Mouse (Mus musculus): ENCODE results near the gene 1700109H08Rik.
"Not testable (repeated sequence)": the region's sequence is repeated elsewhere in the genome, so short reads cannot be mapped to it uniquely, and the experiment has no call there.

1700109H08Rik gene

DNA sequence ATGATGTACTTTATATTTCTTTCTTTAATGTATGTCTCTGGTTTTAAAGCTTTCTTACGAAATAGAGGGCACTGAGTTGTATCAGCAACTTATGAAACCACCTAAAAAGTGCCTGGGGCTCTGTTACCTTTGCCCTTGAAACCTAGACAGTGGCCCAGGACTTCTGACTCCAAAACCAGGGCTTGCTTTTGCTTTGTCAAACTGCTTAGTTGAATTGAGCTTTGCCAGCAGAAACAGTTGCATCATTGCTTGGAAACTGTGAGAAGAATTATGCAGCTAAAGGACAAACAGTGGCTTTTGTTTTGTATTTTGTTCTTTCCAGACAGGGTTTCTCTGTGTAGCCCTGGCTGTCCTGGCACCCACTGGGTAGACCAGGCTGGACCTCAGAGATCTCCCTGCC is 28.9 kb downstream of the 1700109H08Rik start:
- DNase-seq (ENCODE audit: low read depth) = no peak

DNA sequence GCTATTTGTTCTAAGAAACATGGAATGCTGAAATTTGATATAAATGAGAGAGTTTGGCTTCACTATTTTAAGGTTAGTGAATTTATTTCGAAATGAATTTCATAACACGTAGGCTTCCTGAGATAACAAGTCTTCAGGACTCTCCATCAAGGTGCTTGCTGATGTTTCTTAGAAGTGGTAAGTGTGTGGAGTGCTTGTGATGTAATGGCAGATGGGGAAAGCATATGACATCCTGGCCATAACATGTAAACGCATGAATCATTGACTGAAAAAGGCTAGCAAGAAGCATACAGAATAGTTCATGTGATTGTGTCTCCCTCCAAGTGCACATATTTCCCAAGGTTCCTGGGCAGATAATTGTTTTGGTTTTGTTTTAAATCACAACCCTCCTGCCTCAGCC is 29.4 kb downstream of the 1700109H08Rik start:
- DNase-seq (ENCODE audit: low read depth) = no peak

DNA sequence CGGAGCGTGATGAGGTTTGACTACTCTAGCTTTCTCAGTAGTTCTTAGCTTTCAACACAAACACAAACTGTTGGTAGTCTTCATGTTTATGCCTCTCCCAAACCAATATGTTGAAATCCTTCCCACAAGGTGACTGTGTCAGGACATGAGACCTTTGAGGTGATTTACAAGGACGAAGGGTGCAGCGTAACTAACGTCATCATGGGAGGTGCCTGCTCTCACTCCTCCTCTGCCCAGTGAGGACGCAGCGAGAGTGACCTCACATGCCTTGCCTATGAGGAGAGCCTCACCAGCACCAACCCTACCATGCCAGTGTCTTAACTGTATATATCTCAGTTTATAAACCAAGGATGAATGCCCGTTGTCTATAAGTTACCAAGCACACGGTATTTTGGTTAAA is 35.7 kb downstream of the 1700109H08Rik start:
- no peak for DNase-seq (ENCODE audit: low read depth)

DNA sequence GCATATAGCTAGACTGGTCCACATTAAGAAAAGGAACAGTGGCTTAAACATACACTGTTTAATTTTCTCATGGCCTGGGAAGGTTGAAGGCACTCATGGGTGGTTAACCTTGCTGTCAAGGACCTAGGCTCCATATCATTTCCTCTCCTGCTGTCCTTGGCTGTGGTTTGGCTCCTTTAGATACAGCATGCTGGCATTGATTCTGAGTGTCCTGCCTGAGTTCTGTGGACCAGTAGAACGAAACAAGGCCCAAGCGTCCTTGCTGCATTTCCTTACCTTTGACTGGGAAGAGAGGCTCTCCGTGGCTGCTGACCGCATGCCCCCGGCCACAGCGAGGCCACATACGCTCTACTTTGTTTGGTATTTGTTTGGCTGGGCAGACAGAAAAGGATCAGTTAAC is 37.9 kb downstream of the 1700109H08Rik start:
- no peak for DNase-seq (ENCODE audit: low read depth)

DNA sequence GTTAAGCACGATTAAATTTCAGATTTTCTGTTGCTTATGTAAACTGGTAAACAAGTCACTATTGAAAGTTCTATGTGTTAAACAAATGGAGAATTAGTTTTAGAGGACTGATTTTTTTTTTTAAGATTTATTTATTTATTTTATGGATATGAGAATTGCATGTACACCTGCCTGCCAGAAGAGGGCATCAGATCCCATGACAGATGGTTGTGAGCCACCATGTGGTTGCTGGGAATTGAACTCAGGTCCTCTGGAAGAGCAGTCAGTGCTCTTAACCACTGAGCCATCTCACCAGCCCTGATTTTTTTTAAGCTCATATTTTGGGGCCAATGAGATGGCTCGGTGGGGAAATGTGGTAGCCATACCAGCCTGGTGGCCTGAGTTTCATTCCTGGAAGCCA is 40.5 kb downstream of the 1700109H08Rik start:
- DNase-seq (ENCODE audit: low read depth) = not testable (repeated sequence)

DNA sequence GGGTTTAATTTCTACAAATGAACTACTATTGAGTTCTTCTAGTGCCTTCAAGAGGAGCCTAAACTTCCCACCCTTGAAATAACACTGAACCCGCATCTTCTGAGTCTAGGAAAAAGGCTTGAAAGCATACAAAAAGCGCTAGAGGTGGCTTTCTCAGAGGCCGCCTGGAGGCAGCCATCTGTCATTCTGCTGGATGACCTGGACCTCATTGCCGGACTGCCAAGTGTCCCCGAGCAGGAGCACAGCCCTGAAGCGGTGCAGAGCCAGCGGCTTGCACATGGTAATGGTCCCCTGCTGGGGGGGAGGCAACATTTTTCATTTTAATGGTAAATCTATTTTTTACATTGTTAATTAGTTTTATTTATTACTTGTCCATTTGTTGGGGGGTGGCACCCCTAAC is 49.1 kb downstream of the 1700109H08Rik start:
- no peak for DNase-seq (ENCODE audit: low read depth)

DNA sequence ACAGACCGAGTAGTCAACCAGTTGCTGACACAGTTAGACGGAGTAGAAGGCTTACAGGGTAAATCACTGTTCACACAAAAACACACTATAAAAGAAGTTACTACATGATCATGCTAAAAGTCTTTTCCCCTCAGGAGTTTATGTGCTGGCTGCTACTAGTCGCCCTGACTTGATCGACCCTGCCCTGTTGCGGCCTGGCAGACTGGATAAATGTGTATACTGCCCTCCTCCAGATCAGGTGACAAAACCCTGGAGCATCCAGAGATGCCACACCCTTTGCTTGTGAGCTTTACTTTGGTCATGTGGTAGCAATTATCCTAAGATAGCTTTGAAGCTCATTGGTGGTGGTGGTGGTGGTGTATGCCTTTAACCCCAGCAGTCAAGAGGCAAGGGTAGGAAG is 58.7 kb downstream of the 1700109H08Rik start:
- no peak for DNase-seq (ENCODE audit: low read depth)

DNA sequence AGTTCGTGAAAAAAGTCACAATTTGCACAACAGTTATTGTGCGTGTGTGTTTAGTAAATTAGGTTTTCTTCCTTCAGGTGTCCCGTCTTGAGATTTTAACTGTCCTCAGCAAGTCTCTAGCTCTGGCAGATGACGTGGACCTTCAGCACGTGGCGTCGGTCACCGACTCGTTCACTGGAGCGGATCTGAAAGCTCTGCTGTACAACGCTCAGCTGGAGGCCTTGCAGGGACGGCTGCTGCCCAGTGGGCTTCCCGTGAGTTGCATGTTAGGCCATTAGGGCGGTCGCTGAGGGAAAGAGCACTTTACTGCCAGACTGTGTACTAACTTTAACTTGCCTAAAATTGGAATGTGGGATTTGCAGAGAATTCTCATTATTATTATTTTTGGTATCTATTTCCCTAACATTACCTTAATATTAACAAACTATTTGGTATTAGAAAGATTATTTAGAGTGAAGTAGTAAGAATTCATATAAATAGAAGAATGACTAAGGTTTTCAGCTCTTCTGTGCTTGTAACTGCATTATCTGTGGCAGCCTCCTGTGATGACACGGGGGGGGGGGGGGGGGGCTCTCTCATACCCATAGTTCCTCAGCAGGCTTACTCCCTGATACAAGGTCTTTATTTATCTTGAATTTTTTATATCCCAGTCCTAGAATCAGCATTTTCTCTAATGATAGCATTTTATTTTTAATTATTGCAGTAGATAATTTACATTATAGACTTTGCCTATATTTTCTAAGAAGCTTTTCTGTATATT is 60.3 kb downstream of the 1700109H08Rik start:
- no peak for DNase-seq (ENCODE audit: low read depth)

DNA sequence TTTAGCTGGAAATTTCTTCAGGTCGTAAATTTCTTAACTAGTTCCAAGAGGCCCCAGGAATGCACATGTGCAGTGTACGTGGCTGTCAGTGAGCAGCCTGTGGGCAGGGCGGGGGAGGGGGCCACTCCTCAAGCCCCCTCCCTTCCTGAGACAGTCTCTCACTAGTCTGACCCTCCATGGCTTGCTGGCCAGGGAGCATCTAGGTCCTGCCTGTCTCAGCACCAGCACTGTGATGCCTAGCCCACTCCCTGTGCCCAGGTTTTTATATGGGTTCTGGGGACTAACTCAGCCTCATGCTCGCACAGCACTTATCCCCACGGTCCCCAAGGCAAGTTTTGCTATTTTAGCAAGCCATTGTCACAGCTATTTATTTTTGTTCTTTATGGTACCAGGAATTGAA is 60.9 kb downstream of the 1700109H08Rik start:
- no peak for DNase-seq (ENCODE audit: low read depth)

DNA sequence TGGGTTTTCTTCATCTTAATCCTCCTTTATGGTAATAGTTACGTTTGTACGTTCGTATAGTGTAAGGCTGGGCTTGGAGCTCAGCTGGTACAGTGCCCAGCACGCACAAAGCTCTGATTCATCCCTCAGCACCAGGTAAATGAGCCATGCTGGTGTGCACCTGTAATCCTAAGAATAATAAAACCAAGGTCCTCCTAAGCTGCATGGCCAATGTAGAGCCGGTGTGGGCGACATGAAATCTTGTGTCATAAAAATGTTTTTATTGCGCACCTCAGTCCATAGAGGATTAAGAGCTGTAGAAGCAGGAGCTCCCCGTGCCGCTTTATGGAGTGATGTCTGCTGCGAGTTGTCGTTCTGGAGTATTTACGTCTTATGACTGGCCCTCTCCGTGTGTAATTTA is 61.9 kb downstream of the 1700109H08Rik start:
- DNase-seq (ENCODE audit: low read depth) = no peak

DNA sequence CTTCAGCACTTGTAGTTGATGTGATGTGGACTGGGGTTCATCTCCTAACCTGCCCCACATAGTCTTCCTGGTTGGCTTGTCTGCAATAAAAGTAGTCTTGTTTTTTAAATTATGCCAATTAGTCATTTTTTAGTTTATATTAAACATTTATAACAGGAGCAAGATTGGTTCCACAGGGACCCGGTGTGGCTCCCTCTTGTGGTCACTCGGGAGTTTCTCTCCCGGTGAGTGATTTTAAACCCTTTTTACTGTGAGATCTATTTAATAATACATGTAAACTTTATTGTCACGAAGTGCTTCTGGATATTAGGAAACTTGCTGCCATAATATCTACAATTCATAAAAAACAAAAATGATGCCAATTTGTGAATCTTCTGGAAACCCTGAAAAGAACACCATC is 62.6 kb downstream of the 1700109H08Rik start:
- DNase-seq (ENCODE audit: low read depth) = peak; percentile 18

Measured in naive thymus-derived CD4-positive, alpha-beta T cell, adult 2 months (primary cell).